Mouse (Mus musculus) thymus, adult 18-20 months (tissue): Measurements from ENCODE around the gene Adcy4.
A peak's percentile ranks its signal among the peaks of the same experiment; 100 is the strongest.

Experiments
- DNase-seq, 2 experiments: peaks; one replicate each; pipeline ENCODE4 v3.0.0; 2022; ENCODE audit warnings: mixed read lengths in 2 of 2

Adcy4 gene

GRCm38 (mm10) chr14:55757566-55757965 is 26.3 kb downstream of the Adcy4 start:
- DNase-seq: no peak

GRCm38 (mm10) chr14:55747051-55747847 is 36.6 kb downstream of the Adcy4 start:
- no peak for DNase-seq

- DNase-seq: no peak
These were observed 38.0 kb downstream of the Adcy4 start for GRCm38 (mm10) chr14:55745861-55746237.

GRCm38 (mm10) chr14:55745180-55745860 is 38.6 kb downstream of the Adcy4 start, which contains the start of the genes Dhrs1 and Nop9:
Dhrs1 (minus strand) TSS chr14:55745690.
Nop9 (plus strand) TSS chr14:55745693.
- DNase-seq: peak; percentile 75

GRCm38 (mm10) chr14:55743711-55744110 is 40.2 kb downstream of the Adcy4 start:
- peak; percentile 65 to 74 for DNase-seq

- DNase-seq: no peak
These were observed 46.7 kb downstream of the Adcy4 start for GRCm38 (mm10) chr14:55737086-55737687.

- DNase-seq: no peak
These were observed 48.1 kb downstream of the Adcy4 start for GRCm38 (mm10) chr14:55735758-55736157.

GRCm38 (mm10) chr14:55735334-55735733 is 48.6 kb downstream of the Adcy4 start:
- DNase-seq: no peak

- no peak for DNase-seq
These were observed 49.0 kb downstream of the Adcy4 start for GRCm38 (mm10) chr14:55734869-55735268.

- DNase-seq: no peak
These were observed 50.0 kb downstream of the Adcy4 start for GRCm38 (mm10) chr14:55733889-55734288.

- DNase-seq: no peak
These were observed 53.3 kb downstream of the Adcy4 start for GRCm38 (mm10) chr14:55730531-55731032.

GRCm38 (mm10) chr14:55730116-55730515 is 53.8 kb downstream of the Adcy4 start:
- no peak for DNase-seq

GRCm38 (mm10) chr14:55727889-55728685 is 55.8 kb downstream of the Adcy4 start:
- DNase-seq: no peak

- no peak for DNase-seq
These were observed 57.6 kb downstream of the Adcy4 start for GRCm38 (mm10) chr14:55726261-55726660.

- peak; percentile 69 to 84 for DNase-seq
These were observed 59.5 kb downstream of the Adcy4 start for GRCm38 (mm10) chr14:55724411-55724871.

GRCm38 (mm10) chr14:55723433-55723832 is 60.5 kb downstream of the Adcy4 start:
- no peak for DNase-seq

GRCm38 (mm10) chr14:55722438-55722945 is 61.4 kb downstream of the Adcy4 start:
- no peak for DNase-seq

- DNase-seq: peak; percentile 93 to 96
These were observed 62.0 kb downstream of the Adcy4 start, which contains the start of gene Rabggta for GRCm38 (mm10) chr14:55721700-55722437. Rabggta (minus strand) TSS chr14:55722263.

- DNase-seq: no peak
These were observed 62.8 kb downstream of the Adcy4 start for GRCm38 (mm10) chr14:55721076-55721475.

GRCm38 (mm10) chr14:55720666-55721065 is 63.2 kb downstream of the Adcy4 start:
- DNase-seq: no peak

- no peak for DNase-seq
These were observed 64.2 kb downstream of the Adcy4 start for GRCm38 (mm10) chr14:55719737-55720136.
